Mouse (Mus musculus): Measurements from ENCODE around the gene Gstp1.
"Not testable (repeated sequence)": the region's sequence is repeated elsewhere in the genome, so short reads cannot be mapped to it uniquely, and the experiment has no call there.

Gstp1 gene

DNA sequence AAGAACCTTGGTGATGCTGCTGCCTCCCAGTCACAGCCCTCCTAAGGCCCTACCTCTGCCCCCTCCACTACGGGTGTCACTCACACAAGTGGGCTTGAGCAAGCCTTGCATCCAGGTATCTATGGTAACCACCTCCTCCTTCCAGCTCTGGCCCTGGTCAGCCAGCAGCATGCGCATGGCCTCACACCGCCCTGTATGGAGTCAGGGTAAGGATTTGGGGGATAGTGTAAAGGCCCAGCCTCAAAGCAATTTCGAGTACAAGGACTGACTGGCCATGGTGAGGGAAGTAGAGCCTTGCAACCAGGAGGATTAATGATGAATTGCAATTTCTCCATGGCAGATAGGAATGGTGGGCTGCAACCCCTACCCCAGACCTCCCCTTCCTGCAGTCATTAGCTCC lies 3.7 kb upstream of the Gstp1 start:
- CTCF ChIA-PET = not testable (repeated sequence)

DNA sequence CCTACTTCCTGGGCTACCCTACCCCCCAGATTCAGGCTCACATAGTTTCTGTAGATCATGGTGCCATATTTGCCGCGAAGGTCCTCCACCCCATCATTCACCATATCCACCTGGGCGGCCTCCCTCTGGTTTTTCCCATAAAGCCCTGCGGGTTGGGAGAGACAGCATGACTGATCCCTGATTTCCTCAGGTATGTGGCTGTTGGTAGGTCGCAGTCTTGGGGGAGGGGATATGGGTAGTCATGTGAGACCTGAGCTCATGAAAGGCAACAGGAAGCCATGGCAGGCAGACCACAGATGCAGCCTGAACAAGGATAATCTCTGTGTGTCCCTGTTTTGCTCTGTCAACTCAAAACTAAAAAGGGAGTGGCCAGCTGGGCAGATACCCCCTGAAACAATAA lies 3.2 kb upstream of the Gstp1 start:
- CTCF ChIA-PET = not testable (repeated sequence)

DNA sequence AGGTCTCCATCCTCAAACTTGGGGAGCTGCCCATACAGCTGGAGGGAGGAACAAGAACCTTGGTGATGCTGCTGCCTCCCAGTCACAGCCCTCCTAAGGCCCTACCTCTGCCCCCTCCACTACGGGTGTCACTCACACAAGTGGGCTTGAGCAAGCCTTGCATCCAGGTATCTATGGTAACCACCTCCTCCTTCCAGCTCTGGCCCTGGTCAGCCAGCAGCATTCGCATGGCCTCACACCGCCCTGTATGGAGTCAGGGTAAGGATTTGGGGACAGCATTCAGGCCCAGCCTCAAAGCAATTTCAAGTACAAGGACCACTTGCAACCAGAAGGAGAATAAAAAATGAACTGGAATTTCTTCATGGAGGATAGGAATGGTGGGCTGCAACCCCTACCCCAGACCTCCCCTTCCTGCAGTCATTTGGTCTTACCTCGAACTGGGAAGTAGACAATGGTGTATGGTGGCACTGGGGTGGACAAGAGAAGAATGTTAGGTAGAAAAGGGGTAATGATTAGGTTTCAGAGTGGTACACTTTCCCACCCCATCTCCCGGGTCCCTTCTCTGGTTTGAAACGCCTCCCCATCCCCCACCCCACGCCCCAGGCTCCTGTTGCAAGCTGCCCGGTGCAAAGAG lies 514 bp downstream of the Gstp1 start:
- CTCF ChIA-PET = interaction anchor here (0.6 kb wide), 1 partner anchor 10 kb away, joined by 4 read pairs; no protein-coding TSS in a partner anchor

DNA sequence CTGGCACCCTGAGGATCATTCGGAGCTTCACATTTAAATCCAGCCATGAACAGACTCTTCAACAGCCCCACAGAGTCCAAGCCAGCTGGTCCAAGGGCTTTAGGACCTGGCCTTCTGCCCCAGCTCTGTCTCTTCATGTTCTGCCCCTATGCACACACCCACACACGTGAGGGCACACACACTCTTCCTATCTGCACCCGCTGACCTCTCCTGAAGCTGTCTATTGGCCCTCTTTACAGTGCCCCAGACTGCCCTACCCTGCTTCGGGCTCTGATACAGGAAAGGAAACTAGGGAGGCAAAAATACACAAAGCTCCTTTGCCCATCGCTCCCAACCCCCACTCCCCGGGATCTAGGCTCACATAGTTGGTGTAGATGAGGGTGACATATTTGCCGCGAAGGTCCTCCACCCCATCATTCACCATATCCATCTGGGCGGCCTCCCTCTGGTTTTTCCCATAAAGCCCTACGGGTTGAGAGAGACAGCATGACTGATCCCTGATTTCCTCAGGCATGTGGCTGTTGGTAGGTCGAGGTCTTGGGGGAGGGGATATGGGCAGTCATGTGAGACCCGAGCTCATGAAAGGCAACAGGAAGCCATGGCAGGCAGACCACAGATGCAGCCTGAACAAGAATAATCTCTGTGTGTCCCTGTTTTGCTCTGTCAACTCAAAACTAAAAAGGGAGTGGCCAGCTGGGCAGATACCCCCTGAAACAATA lies 1.3 kb downstream of the Gstp1 start:
- CTCF ChIA-PET = no interaction called here

DNA sequence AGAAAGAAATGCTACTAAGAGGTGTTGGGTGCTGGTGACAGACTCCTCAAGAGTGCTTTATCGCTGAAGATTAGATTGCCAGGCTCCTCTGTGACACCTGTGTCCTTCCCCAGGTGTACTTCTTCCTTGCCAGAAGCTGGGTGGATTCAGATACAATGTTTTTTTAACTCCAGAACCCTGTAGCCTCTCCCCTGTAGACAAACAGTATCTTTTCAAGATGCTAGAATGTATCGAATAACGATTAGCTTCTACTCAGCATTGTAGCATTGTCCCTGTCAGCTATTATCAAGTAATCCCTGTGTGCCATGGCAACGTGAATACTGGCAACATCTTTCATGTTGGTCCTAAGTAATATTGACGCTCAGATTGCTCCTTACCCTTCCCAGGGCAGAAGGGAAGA lies 4.0 kb downstream of the Gstp1 start:
- CTCF ChIA-PET = interaction anchor here (0.6 kb wide), 1 partner anchor 271 kb away, joined by 3 read pairs; no protein-coding TSS in a partner anchor

DNA sequence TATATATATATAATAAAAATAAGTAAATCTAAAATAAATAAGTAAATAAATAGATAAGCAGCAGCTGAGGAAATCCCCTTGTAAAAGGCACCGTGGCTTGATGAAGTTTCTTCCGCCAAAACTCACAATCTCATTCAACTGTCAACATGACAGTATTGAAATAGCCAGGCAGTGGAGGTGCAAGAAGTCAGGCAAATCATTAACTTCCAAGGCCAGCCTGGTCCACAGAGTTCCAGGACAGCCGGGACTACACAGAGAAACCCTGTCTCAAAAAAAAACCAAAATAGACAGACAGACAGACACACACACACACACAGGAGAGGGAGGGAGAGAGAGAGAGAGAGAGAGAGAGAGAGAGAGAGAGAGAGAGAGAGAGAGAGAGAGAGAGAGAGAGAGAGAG lies 4.5 kb downstream of the Gstp1 start:
- CTCF ChIA-PET = no interaction called here

DNA sequence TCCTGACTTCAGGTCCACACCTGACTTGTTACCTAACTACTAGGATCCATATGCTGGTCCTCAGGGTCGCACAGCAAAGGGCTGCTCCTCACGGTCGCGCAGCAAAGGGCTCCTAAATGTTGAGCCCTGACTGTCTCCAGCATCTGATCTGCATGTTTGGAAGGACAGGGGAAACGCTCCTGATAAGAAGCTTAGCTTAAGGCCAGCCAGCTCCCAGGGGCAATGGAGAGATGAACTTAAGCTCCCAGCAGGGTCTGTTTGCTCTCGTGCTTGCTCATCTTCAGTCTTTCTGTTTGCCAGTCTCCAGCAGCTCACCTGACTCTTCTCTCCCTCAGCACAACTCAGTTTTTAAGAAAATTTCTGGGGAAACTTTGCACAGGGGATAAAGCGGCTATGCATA lies 5.1 kb downstream of the Gstp1 start:
- CTCF ChIA-PET = no interaction called here

DNA sequence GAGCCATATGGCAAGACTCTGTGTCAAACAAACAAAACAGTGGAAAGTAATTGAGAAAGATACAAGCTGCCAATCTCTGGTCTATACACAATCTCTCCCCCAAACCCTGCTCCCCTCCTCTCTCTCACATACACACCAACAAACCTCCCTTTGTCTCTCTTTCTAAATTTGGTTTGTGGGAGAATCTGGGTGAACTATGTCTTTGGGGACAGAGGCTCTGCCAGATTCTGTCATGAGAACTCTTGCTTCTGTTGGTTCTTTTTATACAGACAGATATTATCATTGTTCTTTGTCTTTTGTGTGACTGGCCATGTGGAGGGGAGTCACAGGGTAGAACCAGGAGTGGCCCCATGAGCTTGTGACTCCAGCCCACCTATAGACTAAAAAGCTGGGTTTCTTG lies 10.2 kb downstream of the Gstp1 start:
- CTCF ChIA-PET = interaction anchor here (0.6 to 1.3 kb wide), 3 partner anchors 10 to 107 kb away, joined by 3 to 4 read pairs (median 3); partner anchors contain the start of genes Gstp1 and Gstp2

DNA sequence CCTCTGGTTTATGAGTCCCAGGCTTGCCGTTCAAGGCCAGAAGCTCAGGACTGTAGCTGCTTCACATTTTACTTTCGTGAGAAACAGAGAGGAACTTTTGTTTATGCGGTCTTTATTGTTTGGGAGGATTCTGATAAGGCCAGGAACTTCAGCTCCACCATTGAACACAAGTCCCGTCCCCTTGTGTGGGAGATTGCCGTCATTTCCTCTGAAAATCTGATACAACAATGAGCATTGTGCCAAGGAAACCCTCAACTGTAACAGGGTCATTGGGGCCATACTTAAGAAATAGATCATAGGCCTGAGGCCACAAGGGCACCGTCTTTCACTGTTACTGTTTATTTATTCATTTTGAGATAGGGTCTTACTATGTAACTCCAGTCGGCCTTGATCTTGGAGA lies 14.6 kb downstream of the Gstp1 start:
- CTCF ChIA-PET = no interaction called here

DNA sequence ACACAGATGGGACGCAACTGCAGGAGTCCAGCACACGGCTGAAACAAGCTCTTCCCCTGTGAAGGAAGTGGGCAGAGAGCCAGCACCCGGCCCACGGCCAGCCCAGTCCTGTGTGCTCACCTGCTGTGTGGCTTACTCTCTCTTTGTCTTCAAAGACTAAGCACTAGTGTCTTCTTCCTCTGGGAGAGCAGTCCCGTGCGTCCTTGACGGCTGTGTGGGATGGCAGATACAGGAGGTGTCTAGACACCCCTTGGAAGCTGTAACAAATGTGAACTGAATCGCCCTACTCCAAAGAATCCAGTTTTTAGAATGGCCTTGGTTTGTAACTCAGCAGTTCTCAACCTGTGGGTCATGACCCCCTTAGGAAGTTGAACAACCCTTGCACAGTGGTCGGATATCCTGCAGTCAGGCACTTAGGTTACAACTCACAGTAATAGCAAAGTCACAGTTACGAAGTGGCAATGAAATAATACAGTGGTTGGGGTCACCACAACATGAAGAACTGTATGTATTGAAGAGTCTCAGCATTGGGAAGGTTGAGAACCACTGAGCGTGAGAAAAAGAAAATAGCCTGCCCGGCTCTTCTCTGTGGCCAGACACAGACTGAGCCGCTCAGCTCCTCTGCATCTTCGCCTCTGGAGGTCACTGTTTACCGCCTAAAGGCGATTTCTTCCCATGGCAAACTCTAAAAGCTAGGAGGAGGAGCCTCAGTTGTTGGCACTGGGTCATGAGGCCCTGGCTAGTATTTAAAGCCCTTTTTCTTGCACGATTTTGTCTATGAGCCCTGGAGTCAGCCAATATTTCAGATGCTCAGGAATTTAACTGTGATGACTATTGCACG lies 18.8 kb downstream of the Gstp1 start:
- CTCF ChIA-PET = interaction anchor here (0.5 to 1.6 kb wide), 4 partner anchors 29 to 291 kb away, joined by 3 to 11 read pairs (median 6); no protein-coding TSS in a partner anchor

DNA sequence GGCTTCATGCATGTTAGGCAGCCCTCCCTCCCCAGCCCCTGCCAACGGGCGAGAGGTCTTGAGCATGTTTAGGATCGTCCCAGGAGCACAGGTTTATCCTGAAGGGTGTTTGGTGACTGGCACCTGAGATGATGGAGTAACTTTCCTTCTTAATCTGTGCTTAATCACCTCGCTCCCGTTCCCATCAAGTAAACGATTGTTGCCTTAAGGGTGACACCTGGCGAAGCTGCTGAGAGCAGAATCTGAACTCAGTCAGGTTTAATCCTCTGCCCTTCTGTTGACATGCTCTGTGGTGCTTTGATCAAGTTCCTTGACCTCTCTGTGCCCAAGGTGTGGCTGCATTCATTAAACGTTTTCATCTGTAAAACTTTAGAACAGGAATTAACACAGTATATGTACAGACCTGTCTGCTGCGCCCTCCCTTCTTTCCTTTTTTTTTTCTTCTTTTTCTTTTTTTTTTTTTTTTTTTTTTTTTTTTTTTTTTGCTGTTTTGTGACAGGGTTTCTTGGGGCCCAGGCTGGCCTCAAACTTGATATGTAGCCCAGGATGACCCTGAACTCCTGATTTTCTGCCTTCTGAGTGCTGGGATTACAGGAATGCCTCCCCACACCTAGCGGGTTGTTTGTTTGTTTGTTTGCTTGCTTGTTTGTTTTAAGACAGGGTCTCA lies 19.7 kb downstream of the Gstp1 start:
- CTCF ChIA-PET = interaction anchor here (1.6 kb wide), 1 partner anchor 30 kb away, joined by 11 read pairs; no protein-coding TSS in a partner anchor

DNA sequence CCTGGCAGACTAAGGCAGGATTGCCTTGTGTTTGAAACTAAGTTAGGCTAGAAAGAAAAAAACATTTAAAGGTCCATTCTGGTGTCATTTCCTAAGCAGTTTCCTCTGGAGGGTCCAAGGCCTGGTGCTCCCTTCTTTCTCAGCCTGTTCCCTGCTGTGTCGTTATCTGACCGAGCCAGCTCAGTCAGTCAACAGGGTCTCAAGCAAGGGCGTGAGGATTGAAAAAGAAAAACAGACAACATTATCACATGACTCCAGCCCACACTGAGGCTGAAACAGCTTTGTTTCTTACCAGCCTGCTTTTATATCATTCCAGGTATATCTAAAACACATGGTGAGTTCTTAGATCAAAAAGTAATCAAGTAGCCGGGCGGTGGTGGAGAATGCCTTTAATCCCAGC lies 22.1 kb downstream of the Gstp1 start:
- CTCF ChIA-PET = interaction anchor here (0.6 kb wide), 1 partner anchor 28 kb away, joined by 3 read pairs; no protein-coding TSS in a partner anchor

DNA sequence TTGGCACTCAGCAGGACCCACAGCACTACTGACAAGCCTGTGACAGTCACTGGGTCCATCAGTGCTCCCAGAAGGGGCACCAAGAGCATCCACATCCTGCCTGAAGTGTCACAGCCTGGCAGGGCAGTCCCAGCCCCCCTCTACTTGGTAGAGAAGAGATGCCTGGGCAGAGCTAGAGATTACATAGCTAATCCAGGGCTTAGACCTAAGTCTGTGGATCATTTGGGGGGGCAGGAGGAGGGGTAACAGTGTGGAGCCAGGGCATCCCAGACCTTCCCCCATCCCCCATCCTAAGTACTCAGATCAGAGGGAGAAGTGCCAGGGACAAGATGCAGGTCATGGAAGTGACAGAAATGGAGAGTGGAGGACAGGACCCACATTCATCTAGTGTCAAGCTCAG lies 23.0 kb downstream of the Gstp1 start:
- CTCF ChIA-PET = no interaction called here

DNA sequence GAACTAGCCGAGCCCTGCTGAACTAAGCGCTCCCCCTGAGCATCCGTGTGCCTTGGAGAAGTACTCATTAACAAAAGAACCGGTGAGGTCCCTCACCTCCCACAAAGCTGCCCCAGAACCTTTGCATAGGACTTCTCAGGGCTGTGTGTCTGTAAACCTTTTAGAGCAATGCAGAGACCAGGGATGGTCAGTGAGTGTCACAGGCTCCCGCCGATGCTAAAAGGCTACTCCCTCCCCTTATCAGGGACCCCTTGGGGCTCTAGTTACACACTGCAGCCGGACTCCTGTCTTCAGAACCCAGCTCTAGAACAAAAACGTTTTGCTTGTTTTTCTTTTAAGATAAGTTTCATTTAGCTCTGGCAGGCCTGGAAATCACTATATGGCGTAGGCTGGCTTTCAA lies 24.7 kb downstream of the Gstp1 start:
- CTCF ChIA-PET = no interaction called here

DNA sequence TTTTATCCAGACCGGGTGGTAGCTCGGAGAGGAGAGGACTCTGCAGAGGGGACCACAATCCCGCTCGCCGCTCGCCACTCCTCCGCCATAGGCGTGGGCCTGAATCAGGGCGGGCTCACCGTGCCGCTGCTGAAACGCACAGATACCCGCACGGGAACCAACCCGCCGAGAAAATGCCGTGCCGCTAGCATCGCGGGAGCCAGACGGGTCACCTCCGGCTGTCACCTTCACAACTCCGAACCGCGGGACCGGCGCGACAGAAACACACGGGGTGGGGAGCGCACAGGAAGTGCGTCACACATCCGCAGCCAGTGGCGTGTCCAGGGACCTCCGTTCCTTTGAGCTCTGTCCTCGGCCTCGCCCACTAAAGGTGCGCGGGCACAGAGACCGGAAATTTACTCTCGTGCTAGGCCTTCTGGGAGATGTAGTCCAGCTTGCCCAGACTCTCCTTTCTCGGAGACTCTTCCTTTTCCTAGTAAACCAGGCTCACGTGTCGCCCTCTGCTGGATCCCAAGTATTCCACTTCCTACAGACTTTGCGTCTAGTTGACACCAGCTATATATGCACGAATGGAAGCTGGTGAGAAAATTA lies 25.3 kb downstream of the Gstp1 start, which contains the start of gene Ndufv1:
TSS of gene Ndufv1 (minus strand) at position 375 of the 591 bp plus-strand sequence.
- CTCF ChIA-PET = interaction anchor here (0.7 kb wide), 1 partner anchor 216 kb away, joined by 3 read pairs; no protein-coding TSS in a partner anchor

DNA sequence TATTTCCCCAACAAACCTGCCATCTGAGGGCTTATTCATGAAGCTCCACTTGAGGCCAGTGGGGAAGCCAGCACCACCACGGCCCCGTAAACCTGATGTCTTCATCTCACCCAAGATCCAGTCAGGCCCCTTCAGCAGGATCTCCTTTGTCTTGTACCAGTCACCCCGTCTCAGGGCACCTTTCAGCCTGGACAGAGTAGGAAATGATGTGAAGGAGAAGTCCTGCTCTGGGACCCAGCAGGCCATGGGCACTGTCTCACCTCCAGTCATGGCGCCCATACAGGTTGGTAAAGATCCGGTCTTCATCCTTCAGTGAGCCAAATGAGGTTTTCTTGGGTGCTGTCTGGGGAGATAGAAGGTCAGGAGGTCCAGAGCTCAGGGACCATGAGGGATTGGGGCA lies 26.7 kb downstream of the Gstp1 start:
- CTCF ChIA-PET = interaction anchor here (1.5 kb wide), 1 partner anchor 11 kb away, joined by 7 read pairs; the partner anchor contains the start of genes Gm49405 and Nudt8

DNA sequence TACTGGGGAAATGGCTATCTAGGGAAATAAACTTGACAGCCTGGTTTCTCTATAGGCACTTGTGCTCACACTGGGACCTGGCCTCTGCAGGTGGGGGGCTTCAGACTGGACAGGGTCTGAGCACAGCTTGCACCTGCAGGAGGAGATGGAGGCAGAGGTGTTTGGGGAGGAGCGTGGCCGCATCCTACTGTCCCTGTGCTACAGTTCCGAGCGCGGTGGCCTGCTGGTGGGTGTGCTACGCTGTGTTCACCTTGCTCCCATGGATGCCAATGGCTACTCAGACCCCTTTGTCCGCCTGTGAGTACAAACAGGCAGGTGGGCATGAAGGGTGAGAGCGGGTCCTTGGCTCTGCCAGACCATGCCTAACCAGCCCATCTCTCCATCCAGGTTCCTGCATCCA lies 31.8 kb downstream of the Gstp1 start:
- CTCF ChIA-PET = no interaction called here

DNA sequence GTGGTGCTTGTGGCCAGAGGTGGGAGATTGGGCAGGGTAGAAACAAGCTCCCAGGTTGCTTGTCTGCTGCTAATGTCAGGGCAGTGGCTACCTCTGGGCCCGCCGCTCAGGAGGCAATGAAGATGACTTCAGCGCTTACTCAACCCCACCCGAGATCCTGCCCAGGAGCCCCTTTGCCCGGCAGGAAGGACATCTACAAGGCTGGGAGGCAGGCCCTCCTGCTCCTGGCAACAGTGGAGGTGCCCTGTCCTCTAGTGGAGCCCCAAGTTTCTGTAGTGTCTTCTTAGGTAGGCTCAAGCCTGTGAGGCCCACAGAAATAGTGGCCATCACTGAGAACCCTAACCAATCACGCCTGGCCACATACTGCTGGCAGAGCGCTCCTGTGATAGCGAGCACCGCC lies 32.7 kb downstream of the Gstp1 start:
- CTCF ChIA-PET = no interaction called here

DNA sequence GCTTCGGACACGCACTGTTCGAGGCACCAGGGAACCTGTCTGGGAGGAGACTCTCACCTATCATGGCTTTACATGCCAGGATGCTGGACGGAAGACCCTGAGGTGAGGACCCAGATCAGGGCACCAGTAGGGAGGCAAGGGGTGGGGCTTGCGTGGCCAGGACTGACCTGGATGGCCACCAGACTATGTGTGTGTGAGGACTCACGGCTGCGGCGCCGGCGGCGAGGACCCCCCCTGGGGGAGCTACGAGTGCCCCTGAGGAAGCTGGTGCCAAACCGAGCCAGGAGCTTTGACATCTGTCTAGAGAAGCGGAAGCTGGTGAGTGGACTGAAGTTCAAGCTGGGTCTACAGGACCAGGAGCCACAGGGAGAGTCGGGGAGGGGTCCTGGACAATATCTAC lies 33.5 kb downstream of the Gstp1 start:
- CTCF ChIA-PET = interaction anchor here (0.5 kb wide), 1 partner anchor 11 kb away, joined by 3 read pairs; no protein-coding TSS in a partner anchor

DNA sequence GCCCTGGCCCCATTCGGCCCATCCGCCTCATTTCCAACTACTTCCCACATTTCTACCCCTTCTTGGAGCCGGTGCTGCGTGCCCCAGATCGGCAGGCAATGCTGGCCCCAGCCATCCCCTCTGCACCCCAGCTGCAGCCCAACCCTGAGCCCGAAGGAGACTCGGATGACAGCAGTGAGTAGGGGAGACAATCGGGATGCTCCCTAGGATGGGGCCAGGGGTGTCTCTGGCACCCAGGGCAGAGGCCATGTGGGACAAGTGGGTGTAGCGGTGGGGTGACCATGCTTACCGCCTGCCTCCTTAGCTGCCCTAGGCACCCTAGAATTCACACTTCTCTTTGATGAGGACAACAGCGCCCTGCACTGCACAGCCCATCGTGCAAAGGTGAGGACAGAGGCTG lies 34.1 kb downstream of the Gstp1 start:
- CTCF ChIA-PET = no interaction called here

DNA sequence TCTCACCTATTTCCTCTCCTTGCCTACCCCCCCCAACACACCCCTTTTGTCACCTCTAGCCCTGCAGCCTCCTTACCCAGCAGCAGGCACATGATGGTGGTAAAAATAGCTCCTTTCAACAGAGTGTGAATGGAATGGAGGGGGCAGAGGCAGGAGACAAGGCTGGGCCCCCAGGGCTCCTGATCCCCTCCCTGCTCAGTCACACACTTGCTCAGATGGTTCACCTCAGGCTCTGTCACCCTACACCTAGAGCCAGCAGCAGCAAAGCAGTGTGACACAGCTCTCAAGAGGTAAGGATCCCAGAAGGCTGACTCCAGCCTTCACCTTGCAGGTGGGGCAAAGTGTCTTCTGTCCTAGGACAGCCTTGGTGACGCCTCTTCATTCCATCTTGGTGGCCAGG lies 34.7 kb downstream of the Gstp1 start, which contains the start of gene Doc2g:
TSS of gene Doc2g (plus strand) at position 202 of the 400 bp plus-strand sequence.
- CTCF ChIA-PET = no interaction called here
